Mouse (Mus musculus) c-Kit-negative CD71-positive TER-119-positive erythroid progenitor cells, embryonic 14.5 days (primary cell): ENCODE measurements around the gene Cldn7.
"Not testable (repeated sequence)": the region's sequence is repeated elsewhere in the genome, so short reads cannot be mapped to it uniquely, and the experiment has no call there.

Experiments used
- DNase-seq: peaks from one replicate; pipeline ENCODE4 v3.0.0-alpha.2; 2013; ENCODE audit warnings: low read depth, low spot score

The Cldn7 gene

GRCm38 (mm10) chr11:69964650-69965270 is at the start of gene Cldn7:
Cldn7 (plus strand) TSS chr11:69964779.
- DNase-seq, result no peak

- DNase-seq, result no peak
These were observed 49.6 kb upstream of the Cldn7 start for GRCm38 (mm10) chr11:69914917-69915430.

GRCm38 (mm10) chr11:69915667-69916627 is 48.6 kb upstream of the Cldn7 start:
- peak; percentile 76 for DNase-seq

GRCm38 (mm10) chr11:69916652-69917378 is 47.8 kb upstream of the Cldn7 start:
- not testable (repeated sequence) for DNase-seq

- no peak for DNase-seq
These were observed 47.1 kb upstream of the Cldn7 start for GRCm38 (mm10) chr11:69917379-69917948.

- DNase-seq, result no peak
These were observed 46.5 kb upstream of the Cldn7 start for GRCm38 (mm10) chr11:69918118-69918517.

GRCm38 (mm10) chr11:69919053-69919452 is 45.5 kb upstream of the Cldn7 start:
- DNase-seq, result no peak

- DNase-seq, result peak; percentile 86
These were observed 44.8 kb upstream of the Cldn7 start for GRCm38 (mm10) chr11:69919661-69920265.

- DNase-seq, result no peak
These were observed 44.1 kb upstream of the Cldn7 start for GRCm38 (mm10) chr11:69920266-69921031.

- DNase-seq, result peak; percentile 100
These were observed 43.2 kb upstream of the Cldn7 start, which contains the start of gene Eif5a for GRCm38 (mm10) chr11:69921114-69922011. Eif5a (minus strand) TSS chr11:69921958.

GRCm38 (mm10) chr11:69922012-69922756 is 42.4 kb upstream of the Cldn7 start:
- no peak for DNase-seq

- DNase-seq, result no peak
These were observed 41.8 kb upstream of the Cldn7 start for GRCm38 (mm10) chr11:69922796-69923195.

- no peak for DNase-seq
These were observed 37.1 kb upstream of the Cldn7 start for GRCm38 (mm10) chr11:69927501-69927900.

- no peak for DNase-seq
These were observed 34.9 kb upstream of the Cldn7 start for GRCm38 (mm10) chr11:69929712-69930111.

GRCm38 (mm10) chr11:69930176-69930575 is 34.4 kb upstream of the Cldn7 start:
- not testable (repeated sequence) for DNase-seq

GRCm38 (mm10) chr11:69930967-69931537 is 33.5 kb upstream of the Cldn7 start:
- DNase-seq, result no peak

GRCm38 (mm10) chr11:69931769-69932168 is 32.8 kb upstream of the Cldn7 start:
- DNase-seq, result no peak

GRCm38 (mm10) chr11:69932254-69932653 is 32.3 kb upstream of the Cldn7 start:
- no peak for DNase-seq
